Mouse (Mus musculus) mouse trophoblast stem cell (cell line): ENCODE measurements around the gene Ttc36.

Experiments used
- in situ Hi-C, 2 experiments: fragments of 300-500 bp; cut with MseI, MboI; formaldehyde crosslinking; loops; 2 replicates in 1 of 2; 3 replicates in 1 of 2; pipeline ENCODE4 v1.15.1; 2025

Gene Ttc36

GRCm38 (mm10) chr9:44802808-44803450 lies at the start of gene Ttc36:
Gene Ttc36, minus strand, starts transcription at chr9:44803072.
- in situ Hi-C loops = no loop called here

GRCm38 (mm10) chr9:44847446-44847845 lies 44.6 kb upstream of the Ttc36 start:
- in situ Hi-C loops = no loop called here

GRCm38 (mm10) chr9:44841241-44841640 lies 38.4 kb upstream of the Ttc36 start:
- in situ Hi-C loops = no loop called here

GRCm38 (mm10) chr9:44836439-44836838 lies 33.6 kb upstream of the Ttc36 start:
- in situ Hi-C loops = no loop called here

- in situ Hi-C loops = no loop called here
Observed at GRCm38 (mm10) chr9:44832356-44832755, 29.5 kb upstream of the Ttc36 start.

GRCm38 (mm10) chr9:44830506-44830905 lies 27.6 kb upstream of the Ttc36 start:
- in situ Hi-C loops = no loop called here

GRCm38 (mm10) chr9:44828944-44829343 lies 26.1 kb upstream of the Ttc36 start:
- in situ Hi-C loops = no loop called here

- in situ Hi-C loops = no loop called here
Observed at GRCm38 (mm10) chr9:44826660-44827059, 23.8 kb upstream of the Ttc36 start.

GRCm38 (mm10) chr9:44819920-44820827 lies 17.3 kb upstream of the Ttc36 start:
- in situ Hi-C loops = no loop called here

- in situ Hi-C loops = no loop called here
Observed at GRCm38 (mm10) chr9:44817522-44817921, 14.7 kb upstream of the Ttc36 start.

GRCm38 (mm10) chr9:44814179-44814578 lies 11.3 kb upstream of the Ttc36 start:
- in situ Hi-C loops = no loop called here

- in situ Hi-C loops = no loop called here
Observed at GRCm38 (mm10) chr9:44810316-44810715, 7.4 kb upstream of the Ttc36 start.

GRCm38 (mm10) chr9:44807778-44808177 lies 4.9 kb upstream of the Ttc36 start:
- in situ Hi-C loops = no loop called here

GRCm38 (mm10) chr9:44807141-44807540 lies 4.3 kb upstream of the Ttc36 start:
- in situ Hi-C loops = no loop called here

- in situ Hi-C loops = no loop called here
Observed at GRCm38 (mm10) chr9:44805536-44805935, 2.7 kb upstream of the Ttc36 start.

- in situ Hi-C loops = no loop called here
Observed at GRCm38 (mm10) chr9:44804678-44805077, 1.8 kb upstream of the Ttc36 start.

- in situ Hi-C loops = no loop called here
Observed at GRCm38 (mm10) chr9:44801669-44802068, 1.2 kb downstream of the Ttc36 start.

- in situ Hi-C loops = no loop called here
Observed at GRCm38 (mm10) chr9:44799958-44800324, 2.9 kb downstream of the Ttc36 start.

GRCm38 (mm10) chr9:44799102-44799957 lies 3.5 kb downstream of the Ttc36 start, which contains the start of gene Tmem25:
Gene Tmem25, minus strand, starts transcription at chr9:44799307.
- in situ Hi-C loops = no loop called here

GRCm38 (mm10) chr9:44798298-44798697 lies 4.6 kb downstream of the Ttc36 start:
- in situ Hi-C loops = no loop called here

- in situ Hi-C loops = no loop called here
Observed at GRCm38 (mm10) chr9:44792842-44793241, 10.0 kb downstream of the Ttc36 start.
